Comparison of ENCODE assay signal across 9 mouse cellular contexts in the genomic region with DNA sequence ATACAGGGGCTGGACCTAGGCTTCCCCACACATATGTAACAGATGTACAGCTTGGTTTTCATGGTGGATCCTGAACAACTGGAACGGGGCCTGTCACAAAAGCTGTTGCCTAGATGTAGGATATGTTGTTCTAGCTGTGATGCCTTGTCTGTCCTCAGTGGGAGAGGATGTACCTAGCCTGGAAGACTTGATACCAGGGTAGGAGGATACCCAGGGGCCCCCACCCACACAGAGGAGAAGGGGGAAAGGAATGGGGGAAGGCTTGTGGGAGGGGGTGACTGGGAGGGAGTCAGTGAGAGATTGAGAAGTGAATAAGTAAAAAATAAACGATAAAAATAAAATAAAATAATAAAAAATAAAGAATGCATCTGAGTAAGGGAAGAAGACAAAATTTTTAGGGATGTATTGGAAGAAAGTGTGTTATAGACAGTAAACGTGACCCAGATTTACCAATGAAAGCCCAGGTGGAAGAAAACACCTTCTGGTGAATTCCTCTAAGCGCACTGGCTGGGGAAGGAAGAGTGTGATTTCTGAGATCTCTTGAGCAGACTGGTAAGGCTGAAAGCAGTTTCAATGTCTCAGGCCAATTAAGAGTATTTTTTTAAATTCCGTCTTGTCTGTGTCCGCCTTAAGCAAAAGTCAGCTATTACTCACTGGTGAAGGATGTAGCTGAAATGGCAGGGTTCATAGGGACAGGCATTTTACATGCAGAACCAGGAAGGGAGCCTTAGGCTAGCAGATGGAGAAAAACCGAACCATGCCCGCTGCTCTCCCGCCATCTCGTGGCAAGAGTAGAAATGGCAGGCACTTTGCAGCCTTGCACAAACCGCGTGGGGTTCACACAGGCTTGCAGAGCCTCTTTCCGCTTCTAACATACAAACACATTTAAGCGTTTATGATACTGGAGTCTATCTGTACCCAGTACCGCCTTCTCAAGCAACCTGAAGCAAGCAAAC. TPM values are rescaled to one million over a fixed set of nuclear protein-coding genes. Genes with fewer than 3 reads are reported as not detected.
DNase-seq lines count a peak whose midpoint lies in the region; ATAC-seq and TF ChIP-seq lines count a peak whose summit lies in the region.
"Had no signal": no experiment of that assay in that cellular context is flagged by ENCODE, and none has a peak within 500 bp of the region (broad histone marks: within the 10 kb centered on the region; RNA-seq: fewer than 3 reads in every experiment).

No protein-coding gene starts in this region.

- WGBS in forebrain, embryonic 16.5 days = 28% methylated on average over 15 of the region's 15 CpGs
- 24% methylated on average over 15 of the region's 15 CpGs for WGBS in lung, embryonic 15.5 days

- H3K4me2 ChIP-seq in forebrain, embryonic 16.5 days (ENCODE audit: low read length) = no peak overlapping the region
- no peak overlapping the region for H3K4me2 ChIP-seq in lung, embryonic 15.5 days

- ATAC-seq in forebrain, embryonic 16.5 days = peak; percentile 98
- ATAC-seq in hematopoietic stem cell, adult 5-6 weeks (replicated peaks in 1 of 2; ENCODE audit: insufficient read depth in 1 of 2, low FRiP score in 2 of 2, low TSS enrichment in 1 of 2, low read depth in 1 of 2, poor library complexity in 2 of 2, severe bottlenecking in 2 of 2) = peak; percentile 94 to 95
- peak; percentile 75; the same call in 1 of the 2 replicates for ATAC-seq in lung, embryonic 15.5 days (ENCODE audit: borderline replicate concordance, extremely low read depth, low FRiP score, low TSS enrichment)

- H3K27ac ChIP-seq in forebrain, embryonic 16.5 days (ENCODE audit: low read length) = no peak overlapping the region
- peak overlapping the region; percentile 18; the same call in 1 of the 2 replicates for H3K27ac ChIP-seq in layer of hippocampus, adult 2 months
- H3K27ac ChIP-seq in lung, embryonic 15.5 days = no peak overlapping the region
- H3K27ac ChIP-seq: macrophage had no signal

- no peak overlapping the region for H3K4me3 ChIP-seq in forebrain, embryonic 16.5 days (replicated peaks; ENCODE audit: low read length)
- no peak overlapping the region for H3K4me3 ChIP-seq in layer of hippocampus, adult 2 months
- H3K4me3 ChIP-seq in lung, embryonic 15.5 days = no peak overlapping the region

- DNase-seq in MN1 (ENCODE audit: low spot score) = peak; percentile 35
- DNase-seq in cerebellum, adult 11 months = peak; percentile 59
- DNase-seq in layer of hippocampus, adult 2 months (ENCODE audit: low spot score in 2 of 2) = peak; percentile 86 to 91
- DNase-seq in retina, adult 2 months (ENCODE audit: low read depth, low spot score) = peak; percentile 48
- DNase-seq in yolk sac, embryonic 10.5 days (ENCODE audit: low spot score) = peak; percentile 53

- H3K36me3 ChIP-seq in forebrain, embryonic 16.5 days (ENCODE audit: control insufficient read depth, insufficient read depth) = no peaks in the 10 kb centered on the region
- no peaks in the 10 kb centered on the region for H3K36me3 ChIP-seq in lung, embryonic 15.5 days

- H3K4me1 ChIP-seq in forebrain, embryonic 16.5 days (replicated peaks; ENCODE audit: control insufficient read depth, insufficient read depth, low read length) = no peaks in the 10 kb centered on the region; the same call in 1 of the 2 replicates
- H3K4me1 ChIP-seq in lung, embryonic 15.5 days = no peaks in the 10 kb centered on the region

- no peak overlapping the region for H3K9ac ChIP-seq in forebrain, embryonic 16.5 days (replicated peaks; ENCODE audit: low read depth, low read length)
- H3K9ac ChIP-seq in lung, embryonic 15.5 days = no peak overlapping the region

- H3K9me3 ChIP-seq in forebrain, embryonic 16.5 days (ENCODE audit: control insufficient read depth, low read length) = no peaks in the 10 kb centered on the region
- no peaks in the 10 kb centered on the region for H3K9me3 ChIP-seq in lung, embryonic 15.5 days

- TF ChIP-seq CTCF in layer of hippocampus, adult 2 months (conservative IDR thresholded peaks at IDR 0.05) = peak; percentile 95

- H3K27me3 ChIP-seq in forebrain, embryonic 16.5 days (replicated peaks; ENCODE audit: control insufficient read depth, insufficient read depth, low read length) = no peaks in the 10 kb centered on the region
- no peaks in the 10 kb centered on the region for H3K27me3 ChIP-seq in lung, embryonic 15.5 days

RNA-seq across cellular contexts. Expression of gene Opn5, which starts 8.1 kb away (rescaled TPM):
- polyA plus RNA-seq in forebrain, embryonic 16.5 days (2015; fragmentation: Nextera tagmentation; extraction: Ambion mirVana) = 0.12 and 0.18 TPM in 2 replicates
- total RNA-seq in hematopoietic stem cell, adult 5-6 weeks (2017) = not detected in 2 replicates
- total RNA-seq in layer of hippocampus, adult 2 months (2021) = not detected
- not detected in 2 replicates for polyA plus RNA-seq in lung, embryonic 15.5 days (2015; fragmentation: Nextera tagmentation; extraction: Ambion mirVana)
- polyA plus RNA-seq: macrophage had no signal

Comparison
In these comparisons a context has a peak if more than half of its experiments do, and no peak if none do; other contexts are left out.
1. DNase-seq: peak in every context shown above with its lines; median percentile 88 in layer of hippocampus, adult 2 months; 59 in cerebellum, adult 11 months; 53 in yolk sac, embryonic 10.5 days; 48 in retina, adult 2 months; 35 in MN1.